Mouse (Mus musculus): ENCODE measurements around the gene Ccdc120.
"Not testable (repeated sequence)": the region's sequence is repeated elsewhere in the genome, so short reads cannot be mapped to it uniquely, and the experiment has no call there.

DNA sequence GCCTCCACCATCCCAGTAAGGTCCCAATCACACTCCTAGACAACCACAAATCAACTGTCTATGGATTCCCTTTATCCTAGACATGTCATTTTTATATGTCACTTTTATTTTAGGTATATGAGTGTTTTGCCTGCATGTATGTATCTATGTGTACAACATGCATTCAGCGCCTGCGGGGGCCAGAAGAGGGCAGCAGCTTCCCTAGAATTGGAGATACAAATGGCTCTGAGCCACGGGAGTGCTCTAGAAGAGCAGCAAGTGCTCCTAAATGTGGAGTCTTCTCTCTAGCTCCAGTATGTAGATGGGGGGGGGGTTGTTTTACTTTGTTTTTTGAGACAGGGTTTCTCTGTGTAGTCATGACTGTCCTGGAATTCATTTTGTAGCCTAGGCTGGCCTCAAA is 2.9 kb upstream of the Ccdc120 start:
- not testable (repeated sequence) for TF ChIP-seq POLR2A, CTCF (IDR thresholded peaks at IDR 0.05; ENCODE audit: extremely low read depth, insufficient read depth, low read length)

All from cortical plate, adult 2 months (tissue).